Mouse (Mus musculus) lung, embryonic 16.5 days (tissue): ENCODE results near the gene Rbak. TPM values are rescaled to one million over a fixed set of nuclear protein-coding genes. Genes with fewer than 3 reads are reported as not detected.
"Not testable (repeated sequence)": the region's sequence is repeated elsewhere in the genome, so short reads cannot be mapped to it uniquely, and the experiment has no call there.

ENCODE experiments used
- ATAC-seq: fragments of 200-750 bp; cut with Nextera tagmentation; 2 replicates; pipeline ENCODE4 v1.8.0; 2017; ENCODE audit warnings: low read depth, mild to moderate bottlenecking, moderate library complexity
- H3K27ac ChIP-seq: fragments of 300-500 bp; sonication (generic); 2 replicates; pipeline ENCODE4 v1.5.1; 2014; ENCODE audit warnings: mild to moderate bottlenecking, control low read depth, low read length
- H3K27me3 ChIP-seq: fragments of 300-500 bp; sonication (generic); 2 replicates; pipeline ENCODE4 v1.6.1; 2014; ENCODE audit warnings: low read depth, low read length, mixed read lengths; ENCODE audit not compliant: control insufficient read depth, insufficient read depth
- H3K36me3 ChIP-seq: fragments of 300-500 bp; sonication (generic); 2 replicates; pipeline ENCODE4 v1.6.1; 2014; ENCODE audit warnings: low read length; ENCODE audit not compliant: control insufficient read depth, insufficient read depth
- H3K4me1 ChIP-seq: fragments of 300-500 bp; sonication (generic); replicated peaks from 2 replicates; pipeline ENCODE4 v1.6.1; 2014; ENCODE audit warnings: low read length, mixed read lengths; ENCODE audit not compliant: control insufficient read depth, insufficient read depth
- H3K4me2 ChIP-seq: fragments of 300-500 bp; sonication (generic); 2 replicates; pipeline ENCODE4 v1.6.1; 2014; ENCODE audit warnings: low read depth, low read length, control low read depth
- H3K4me3 ChIP-seq: fragments of 300-500 bp; sonication (generic); 2 replicates; pipeline ENCODE4 v1.5.1; 2014; ENCODE audit warnings: mild to moderate bottlenecking, low read length, control low read depth
- H3K9ac ChIP-seq: fragments of 300-500 bp; sonication (generic); 2 replicates; pipeline ENCODE4 v1.6.1; 2014; ENCODE audit warnings: low read length, control low read depth
- H3K9me3 ChIP-seq: fragments of 300-500 bp; sonication (generic); 2 replicates; pipeline ENCODE4 v1.6.1; 2016; ENCODE audit warnings: low read length; ENCODE audit not compliant: control insufficient read depth
- WGBS: fragments of 180-500 bp; shearing (Covaris S2); extraction: QIAGEN DNeasy Blood & Tissue Kit; methylation state at CpG from one replicate; pipeline ENCODE4 v1.1.7; 2014; 5-methylcytosine and 5-hydroxymethylcytosine counted together
- polyA plus RNA-seq: library from polyadenylated mRNA; unstranded; fragments of >200 nt; fragmentation: Nextera tagmentation; extraction: Ambion mirVana; gene quantifications from 2 replicates; pipeline ENCODE4 v1.2.1, GENCODE M21; 2015

Rbak gene
- polyA plus RNA-seq, result 11.7 and 12.7 TPM in 2 replicates

GRCm38 (mm10) chr5:143180255-143181076 lies at the start of gene Rbak, which contains the start of gene Spdye4b:
Rbak (minus strand) TSS chr5:143180775.
Spdye4b (plus strand) TSS chr5:143181017.
- H3K27ac ChIP-seq, result peak within 1 kb of the TSS; percentile 76; the same call in 1 of the 2 replicates
- peaks cover 12% of the 10 kb centered on the region for H3K4me1 ChIP-seq
- H3K4me3 ChIP-seq, result peak within 1 kb of the TSS; percentile 75
- peak; percentile 98 for ATAC-seq
- peak within 1 kb of the TSS; percentile 84 for H3K4me2 ChIP-seq
- H3K9me3 ChIP-seq, result no peaks in the 10 kb centered on the region
- under 1% methylated on average over 58 of the region's 58 CpGs for WGBS
- H3K27me3 ChIP-seq, result no peaks in the 10 kb centered on the region
- H3K9ac ChIP-seq, result peak within 1 kb of the TSS; percentile 91
- H3K36me3 ChIP-seq, result peaks cover 26% of the 10 kb centered on the region

DNA sequence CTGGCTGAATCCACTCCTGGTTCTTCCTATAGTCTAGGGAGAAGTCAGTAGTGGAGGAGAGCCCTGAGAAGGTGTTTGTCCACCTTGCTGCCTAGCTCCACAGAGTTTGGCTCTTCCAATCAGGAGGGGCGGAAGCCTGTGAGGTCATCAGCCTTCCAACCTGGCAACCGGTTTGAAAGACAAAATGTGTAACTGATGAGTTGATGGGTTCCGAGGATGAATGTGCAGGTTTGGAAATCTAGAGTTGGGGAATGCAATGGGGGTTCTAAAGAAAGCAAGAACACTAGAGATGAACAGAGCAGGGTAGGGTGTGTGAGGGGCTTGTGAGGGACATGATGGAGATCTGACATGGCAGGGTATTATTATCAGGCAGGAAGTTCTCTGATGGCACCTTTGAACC lies 46.2 kb upstream of the Rbak start, which contains the start of gene Spdye4a:
Gene Spdye4a, minus strand, starts transcription at position 101 of the 400 bp plus-strand sequence.
- Histone ChIP-seq H3K27me3 (no peaks in the 10 kb centered on the region), H3K27ac (no peak within 1 kb of the TSS), H3K36me3 (no peaks in the 10 kb centered on the region), H3K4me2 (no peak within 1 kb of the TSS), H3K9me3 (peaks cover 5% of the 10 kb centered on the region; the same call in 1 of the 2 replicates), H3K9ac (no peak within 1 kb of the TSS), H3K4me3 (no peak within 1 kb of the TSS), H3K4me1 (no peaks in the 10 kb centered on the region)
- 78% methylated on average over 3 of the region's 3 CpGs for WGBS
- no peak for ATAC-seq

GRCm38 (mm10) chr5:143222287-143222686 lies 41.7 kb upstream of the Rbak start:
- Histone ChIP-seq H3K36me3 (no peaks in the 10 kb centered on the region), H3K9me3 (no peaks in the 10 kb centered on the region), H3K9ac (no peak overlapping the region), H3K4me3 (no peak overlapping the region), H3K4me1 (no peaks in the 10 kb centered on the region), H3K4me2 (no peak overlapping the region), H3K27me3 (no peaks in the 10 kb centered on the region; the same call in 1 of the 2 replicates), H3K27ac (no peak overlapping the region)
- 69% methylated on average over 1 of the region's 1 CpGs for WGBS
- ATAC-seq, result no peak

DNA sequence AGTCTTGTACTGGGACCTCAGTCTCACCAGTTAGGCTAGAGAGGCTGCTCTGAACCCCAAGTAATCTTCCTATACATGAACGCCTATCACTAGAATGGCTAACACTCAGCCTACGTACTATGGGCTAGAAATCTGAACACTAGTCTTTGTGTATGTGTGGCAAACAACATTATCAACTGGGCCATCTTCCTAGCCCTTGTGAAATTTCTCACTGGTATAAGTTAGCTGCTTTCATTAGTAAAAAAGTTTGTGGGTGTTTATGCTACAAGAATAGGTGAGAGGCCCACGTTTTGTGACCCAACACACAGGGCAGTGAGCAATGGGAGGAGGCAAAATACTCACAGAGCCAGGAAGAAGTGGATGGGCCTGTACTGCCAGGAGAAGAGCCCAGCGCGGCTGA lies 40.4 kb upstream of the Rbak start:
- Histone ChIP-seq H3K36me3 (no peaks in the 10 kb centered on the region), H3K9ac (no peak overlapping the region)
- 77% methylated on average over 5 of the region's 5 CpGs for WGBS

DNA sequence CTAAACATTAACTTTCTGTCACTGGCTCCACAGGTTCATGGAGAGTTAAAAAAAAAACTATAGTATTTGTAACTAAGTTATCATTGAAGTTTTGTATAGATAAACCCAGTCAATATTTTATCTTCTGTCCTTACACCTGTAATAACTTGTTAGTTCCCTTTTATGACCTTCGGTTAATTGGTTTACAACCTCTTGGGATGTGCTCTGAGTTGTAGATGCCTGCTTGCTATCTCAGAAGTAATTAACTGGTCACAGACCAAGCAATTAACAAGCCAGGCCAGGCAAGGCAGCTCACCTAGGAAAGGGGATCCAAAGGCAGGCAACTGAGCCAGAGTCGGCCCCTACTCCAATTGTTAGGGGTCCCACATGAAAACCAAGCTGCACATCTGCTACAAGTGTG lies 33.3 kb upstream of the Rbak start:
- Histone ChIP-seq H3K4me2 (no peak overlapping the region), H3K4me1 (no peaks in the 10 kb centered on the region), H3K27me3 (no peaks in the 10 kb centered on the region; the same call in 1 of the 2 replicates), H3K36me3 (no peaks in the 10 kb centered on the region), H3K27ac (no peak overlapping the region), H3K4me3 (no peak overlapping the region), H3K9me3 (peaks cover 2% of the 10 kb centered on the region), H3K9ac (no peak overlapping the region)
- ATAC-seq, result no peak
- WGBS, result 75% methylated on average over 2 of the region's 2 CpGs

More for the DNA sequence above, 40.4 kb upstream of the Rbak start:
- H3K27me3 ChIP-seq, result no peaks in the 10 kb centered on the region; the same call in 1 of the 2 replicates
- H3K4me1 ChIP-seq, result no peaks in the 10 kb centered on the region
- no peaks in the 10 kb centered on the region for H3K9me3 ChIP-seq
- H3K4me2 ChIP-seq, result no peak overlapping the region
- ATAC-seq, result no peak
- H3K4me3 ChIP-seq, result no peak overlapping the region
- no peak overlapping the region for H3K27ac ChIP-seq

DNA sequence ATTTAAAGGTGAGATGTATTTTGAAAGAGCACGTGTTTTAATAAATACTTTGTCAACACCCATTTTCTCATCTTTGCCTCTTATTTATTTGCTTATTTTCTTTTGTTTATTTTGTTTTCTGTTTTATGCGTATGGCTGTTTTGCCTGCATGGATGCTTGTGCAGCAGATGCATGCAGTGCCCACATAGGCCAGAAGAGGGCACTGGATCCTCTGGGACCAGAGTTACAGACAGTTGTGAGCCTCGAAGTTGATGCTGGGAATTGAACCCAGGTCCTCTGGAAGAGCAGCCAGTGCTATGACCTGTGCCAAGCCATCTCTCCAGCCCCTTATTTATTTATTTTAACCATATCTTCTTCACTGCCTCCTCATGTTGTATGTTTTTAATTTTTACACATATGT lies 24.4 kb upstream of the Rbak start:
- ATAC-seq, result no peak
- WGBS, result 72% methylated on average over 3 of the region's 3 CpGs
- no peak overlapping the region for H3K9ac ChIP-seq
- no peak overlapping the region for H3K27ac ChIP-seq
- H3K36me3 ChIP-seq, result no peaks in the 10 kb centered on the region
- no peaks in the 10 kb centered on the region for H3K27me3 ChIP-seq
- no peak overlapping the region for H3K4me3 ChIP-seq
- H3K4me2 ChIP-seq, result no peak overlapping the region
- H3K4me1 ChIP-seq, result no peaks in the 10 kb centered on the region
- peaks cover 6% of the 10 kb centered on the region for H3K9me3 ChIP-seq

DNA sequence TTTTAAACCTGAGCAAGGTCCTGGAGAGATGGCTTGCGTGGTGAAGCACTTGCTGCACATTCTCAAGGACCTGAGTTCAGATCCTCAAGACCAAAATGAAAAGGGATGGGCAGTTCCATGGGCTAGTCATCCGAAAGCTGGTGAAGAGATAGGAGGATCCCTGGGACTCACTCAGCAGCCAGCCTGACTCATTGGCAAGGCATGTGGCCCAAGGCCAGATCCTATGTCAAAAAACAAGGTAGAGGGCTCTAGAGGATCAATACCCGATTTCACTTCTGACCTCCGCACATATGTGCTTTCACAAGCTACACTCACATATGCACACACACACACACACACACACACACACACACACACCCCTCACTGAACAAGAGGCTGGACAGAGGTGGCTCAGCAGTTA lies 15.9 kb upstream of the Rbak start:
- no peaks in the 10 kb centered on the region for H3K27me3 ChIP-seq
- H3K9me3 ChIP-seq, result no peaks in the 10 kb centered on the region
- H3K4me1 ChIP-seq, result no peaks in the 10 kb centered on the region
- no peak for ATAC-seq
- 81% methylated on average over 4 of the region's 4 CpGs for WGBS
- H3K4me3 ChIP-seq, result no peak overlapping the region
- H3K36me3 ChIP-seq, result no peaks in the 10 kb centered on the region
- H3K9ac ChIP-seq, result no peak overlapping the region
- H3K27ac ChIP-seq, result no peak overlapping the region
- no peak overlapping the region for H3K4me2 ChIP-seq

DNA sequence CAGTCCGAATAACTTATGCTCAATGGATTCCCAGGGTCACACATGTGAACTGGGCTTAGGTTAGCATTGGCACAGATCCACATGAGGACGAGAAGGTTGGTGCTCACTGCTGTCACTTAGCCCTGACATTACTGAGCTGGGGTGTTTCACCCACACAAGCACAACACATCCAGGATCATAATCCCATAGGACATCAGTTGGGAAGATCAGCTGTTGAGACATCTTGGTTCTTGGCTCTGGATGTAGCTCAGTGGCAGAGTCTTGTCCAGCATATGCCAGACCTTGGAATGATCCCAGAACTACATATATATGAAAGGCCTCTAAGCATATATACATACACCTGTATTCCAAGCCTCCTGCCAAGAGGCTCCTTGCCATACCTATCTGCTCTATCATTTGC lies 14.6 kb upstream of the Rbak start:
- H3K4me1 ChIP-seq, result no peaks in the 10 kb centered on the region
- H3K9ac ChIP-seq, result no peak overlapping the region
- no peak for ATAC-seq
- WGBS, result 58% methylated on average over 2 of the region's 2 CpGs
- H3K36me3 ChIP-seq, result no peaks in the 10 kb centered on the region
- H3K4me3 ChIP-seq, result no peak overlapping the region
- H3K27me3 ChIP-seq, result no peaks in the 10 kb centered on the region
- H3K9me3 ChIP-seq, result no peaks in the 10 kb centered on the region
- H3K4me2 ChIP-seq, result no peak overlapping the region
- H3K27ac ChIP-seq, result no peak overlapping the region

DNA sequence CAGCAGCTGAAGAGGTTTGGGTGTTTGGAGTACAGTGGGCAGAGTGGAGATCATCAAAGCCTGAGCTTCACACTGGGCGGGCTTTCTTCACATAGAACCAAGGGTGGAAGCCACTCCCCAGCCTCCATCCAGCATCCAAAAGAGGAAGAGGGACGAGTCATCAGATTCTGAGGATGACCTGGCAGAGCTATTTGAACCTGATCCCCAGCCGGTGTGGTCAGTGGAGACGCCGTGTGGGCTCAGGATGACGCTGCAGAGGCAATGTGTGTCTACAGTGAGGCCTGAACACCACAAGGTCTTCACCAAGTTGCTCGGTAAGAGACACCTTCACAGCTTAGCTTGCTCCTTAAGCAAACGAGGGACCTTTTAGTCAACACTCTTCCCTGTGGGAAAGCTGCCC lies 14.2 kb upstream of the Rbak start:
- not testable (repeated sequence) for H3K36me3 ChIP-seq, H3K4me3 ChIP-seq, H3K4me2 ChIP-seq, H3K4me1 ChIP-seq, ATAC-seq, H3K27me3 ChIP-seq, H3K9ac ChIP-seq, H3K27ac ChIP-seq, H3K9me3 ChIP-seq
- WGBS, result 51% methylated on average over 8 of the region's 8 CpGs
